Mouse (Mus musculus) spleen, postnatal 14 days (tissue): ENCODE measurements at regions not wholly inside any gene's neighbourhood (a gene's known extent, or its start where the extent isn't known, plus 50 kb on each side); places are given as distances from the start of the nearest gene placed in this dataset.

Experiments used
- DNase-seq, 2 experiments: peaks; one replicate each; pipeline ENCODE4 v3.0.0; 2021 to 2022; ENCODE audit warnings: low spot score in 2 of 2

- DNase-seq: no peak
Observed at GRCm38 (mm10) chr11:111838996-111839395, 773.0 kb downstream of the Kcnj2 start.

DNA sequence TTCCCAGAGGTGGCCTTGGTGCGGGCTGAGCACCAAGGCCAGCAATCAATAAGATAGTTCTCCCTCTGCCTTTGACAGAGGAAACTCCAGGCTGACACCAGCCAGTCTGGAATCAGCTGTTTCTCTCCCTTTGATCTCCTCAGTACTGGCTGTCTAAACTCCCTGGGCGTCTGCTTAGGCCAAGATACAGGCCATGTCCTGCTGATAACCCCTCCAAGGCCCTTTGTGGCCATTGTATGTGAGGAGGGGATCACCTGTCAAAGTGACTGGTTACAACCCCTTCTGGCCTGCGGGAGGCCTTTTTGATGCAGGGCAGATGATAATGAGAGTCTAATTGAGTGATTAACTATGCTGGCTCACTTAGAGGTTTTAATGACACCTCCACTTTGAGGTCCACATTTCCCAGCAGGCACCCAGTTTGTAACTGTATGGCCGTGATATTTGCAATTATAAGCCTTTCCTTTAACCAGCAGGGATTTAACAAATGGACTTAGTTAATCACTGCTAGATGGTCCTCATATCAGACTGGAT lies 777.8 kb downstream of the Kcnj2 start:
- no peak for DNase-seq

DNA sequence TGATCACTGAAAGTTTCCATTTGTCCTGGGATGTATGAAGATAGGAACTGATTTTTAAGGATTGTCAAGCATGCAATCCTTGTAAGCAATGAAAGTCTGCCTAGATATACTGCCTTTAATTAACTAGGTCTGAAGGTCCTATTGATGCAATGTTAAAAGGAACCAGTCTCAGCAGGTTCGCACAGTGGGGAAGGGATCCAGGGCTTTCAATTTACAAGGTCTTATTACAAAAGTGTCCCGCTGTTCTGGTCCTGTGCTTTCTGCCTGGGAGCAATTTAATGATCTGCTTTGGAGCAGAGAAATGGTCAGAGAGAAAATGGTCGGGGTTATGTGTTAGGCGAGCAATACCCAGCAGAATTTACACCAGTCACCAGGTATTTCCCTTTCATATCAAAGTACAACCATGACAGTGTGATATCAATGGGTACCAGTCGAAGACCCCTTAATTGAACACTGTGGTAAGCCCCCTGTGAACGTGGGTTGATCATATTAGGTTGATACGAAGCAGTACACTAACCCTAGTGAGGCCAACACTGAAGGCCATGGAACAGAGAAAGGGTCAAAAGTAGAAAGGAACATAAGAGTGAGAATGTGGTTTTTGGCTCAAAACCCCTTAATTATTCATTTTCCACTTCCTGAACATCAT lies 778.5 kb downstream of the Kcnj2 start:
- no peak for DNase-seq

GRCm38 (mm10) chr11:111857288-111857687 lies 791.3 kb downstream of the Kcnj2 start:
- no peak for DNase-seq

GRCm38 (mm10) chr11:111858111-111858510 lies 792.1 kb downstream of the Kcnj2 start:
- DNase-seq: no peak

- DNase-seq: no peak
Observed at GRCm38 (mm10) chr11:111865143-111865542, 799.2 kb downstream of the Kcnj2 start.

DNA sequence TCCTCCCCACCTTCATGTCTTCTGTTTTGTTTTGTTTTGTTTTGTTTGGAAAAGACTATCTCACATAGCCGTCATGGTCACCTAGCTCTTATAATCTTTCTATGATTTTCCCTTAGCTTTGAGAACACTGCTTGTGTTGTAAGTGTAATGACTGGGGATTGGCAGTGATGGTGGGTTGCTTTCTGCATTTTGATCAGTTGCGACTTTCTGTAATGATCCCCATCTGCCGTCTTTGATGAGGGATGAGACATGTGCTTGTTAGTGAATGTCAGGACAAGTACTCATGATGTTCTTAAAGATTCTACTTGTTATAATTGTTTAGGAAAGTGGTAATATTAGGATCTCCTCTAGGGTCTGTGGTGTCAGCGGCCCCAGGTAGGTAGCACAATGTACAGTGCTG lies 809.4 kb downstream of the Kcnj2 start:
- no peak for DNase-seq

GRCm38 (mm10) chr11:111880146-111880545 lies 814.2 kb downstream of the Kcnj2 start:
- DNase-seq: no peak

GRCm38 (mm10) chr11:111890026-111890425 lies 824.1 kb downstream of the Kcnj2 start:
- DNase-seq: no peak

- no peak for DNase-seq
Observed at GRCm38 (mm10) chr11:111893861-111894260, 827.9 kb downstream of the Kcnj2 start.

DNA sequence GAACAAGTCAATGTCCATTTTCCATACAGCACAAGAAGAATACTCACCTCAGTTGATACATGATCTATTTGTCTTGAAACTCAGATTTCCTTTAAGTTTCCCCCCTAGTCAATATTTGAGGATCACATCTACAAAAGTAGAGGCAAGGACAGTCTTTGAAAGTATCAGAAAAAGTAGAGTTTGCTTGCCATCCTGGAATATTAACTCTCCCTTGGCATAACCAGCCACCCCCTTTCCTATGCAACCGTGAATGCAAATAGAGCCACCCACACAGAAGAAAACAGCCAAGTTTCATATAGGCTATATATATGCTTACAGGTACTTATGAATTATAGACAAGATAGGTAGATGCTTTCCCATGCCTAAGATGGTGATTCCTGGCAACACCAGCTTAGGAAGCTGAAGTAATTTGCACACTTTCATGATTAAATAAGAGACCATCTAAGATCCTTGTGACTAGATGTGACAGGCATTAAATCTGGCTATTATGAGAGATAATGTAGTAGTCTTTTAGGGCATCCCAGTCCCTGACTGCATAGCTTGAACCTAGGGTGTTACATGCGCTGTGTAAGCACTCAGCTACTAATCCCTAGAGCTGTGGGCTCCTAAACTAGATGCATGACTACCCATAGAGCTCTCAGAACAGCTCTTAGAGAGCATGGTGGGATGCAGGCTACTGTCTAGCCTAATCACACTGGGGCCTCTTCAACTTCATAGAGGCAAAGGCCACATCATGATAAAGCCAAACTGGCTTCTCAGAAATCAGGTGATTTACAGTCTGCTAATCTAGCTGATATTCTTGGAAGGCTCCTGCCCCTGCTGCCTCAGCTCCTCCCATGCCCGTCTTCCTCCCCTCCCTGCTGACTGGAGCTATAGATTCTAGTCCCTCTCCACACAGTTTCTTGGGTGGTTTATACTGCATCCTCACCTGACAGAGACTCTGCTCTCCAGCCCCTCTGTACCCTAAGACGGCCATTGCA lies 829.5 kb downstream of the Kcnj2 start:
- no peak for DNase-seq

DNA sequence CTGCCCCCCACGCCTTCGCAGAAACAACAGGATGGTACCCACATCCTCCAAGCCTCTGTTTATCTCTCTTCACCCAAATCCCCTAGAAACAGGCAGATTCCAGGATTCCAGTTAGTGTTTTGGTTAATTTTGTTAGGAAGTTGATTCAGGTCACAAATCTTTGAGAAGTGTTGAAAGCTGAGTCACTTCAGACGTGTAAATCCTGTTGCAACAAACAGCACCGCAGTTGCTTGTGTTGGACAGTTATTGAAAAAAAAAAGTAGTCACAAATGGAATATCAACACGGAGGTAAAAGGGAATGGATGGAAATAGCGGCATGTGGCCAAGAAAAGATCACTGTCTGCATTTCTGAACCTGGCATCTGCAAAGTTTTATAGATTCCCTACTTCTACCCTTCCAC lies 831.0 kb downstream of the Kcnj2 start:
- DNase-seq: no peak

DNA sequence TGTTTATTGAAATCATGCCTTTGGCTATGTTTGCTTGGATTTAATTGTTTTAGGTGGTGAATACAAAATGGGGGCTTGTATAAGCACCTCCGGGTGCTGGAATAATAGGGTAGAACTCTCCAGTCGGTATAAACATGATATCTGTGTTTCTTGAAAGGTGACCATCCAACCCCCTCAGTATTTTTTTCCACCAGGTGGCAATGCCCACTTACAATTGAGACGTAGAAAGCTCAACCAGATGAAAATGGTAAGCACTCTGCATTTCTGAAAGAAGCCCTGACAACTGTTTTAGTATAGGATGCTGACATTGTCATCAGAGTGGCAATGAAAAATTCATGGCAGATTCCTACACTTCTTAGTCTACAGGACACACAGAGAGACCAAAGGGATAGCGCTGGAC lies 838.1 kb downstream of the Kcnj2 start:
- DNase-seq: no peak

DNA sequence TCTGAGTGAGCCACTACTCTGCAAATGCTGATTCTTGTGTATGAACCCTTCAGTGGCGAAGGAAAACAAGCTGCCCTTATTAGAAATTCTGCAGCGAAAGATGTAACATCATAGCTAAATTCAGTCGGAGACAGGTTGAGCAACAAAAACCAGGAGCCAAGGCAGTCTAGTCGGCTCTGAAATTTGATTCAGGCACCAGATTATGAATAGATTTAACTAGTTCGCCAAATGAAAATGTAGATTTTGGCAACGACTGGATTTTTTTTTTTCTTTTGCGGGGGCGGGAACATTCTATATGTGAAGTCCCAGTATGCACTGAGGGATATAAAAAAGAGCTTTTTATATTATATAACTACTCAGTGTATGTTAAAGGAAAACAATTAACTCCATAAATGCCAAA lies 847.9 kb downstream of the Kcnj2 start:
- no peak for DNase-seq

DNA sequence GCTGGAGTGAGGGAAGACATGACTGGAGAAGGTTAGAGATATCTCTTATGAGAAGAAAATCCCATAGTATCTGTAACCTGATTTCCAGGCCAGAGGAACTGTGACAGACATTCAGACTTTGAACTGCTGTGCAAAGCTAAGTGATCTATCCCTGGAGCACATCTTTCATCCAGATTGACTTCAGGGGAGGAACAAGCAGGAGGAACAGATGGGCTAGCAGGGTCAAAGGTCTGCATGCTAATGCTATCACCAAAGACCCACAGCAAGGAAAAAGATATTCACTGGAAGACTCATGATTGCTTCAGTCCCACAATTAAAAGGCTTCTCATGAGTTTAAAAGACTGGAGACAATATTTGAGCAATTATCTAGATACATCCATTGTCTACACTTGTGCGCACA lies 855.7 kb upstream of the Sox9 start:
- DNase-seq: no peak

- DNase-seq: no peak
Observed at GRCm38 (mm10) chr11:111929366-111929765, 852.7 kb upstream of the Sox9 start.

DNA sequence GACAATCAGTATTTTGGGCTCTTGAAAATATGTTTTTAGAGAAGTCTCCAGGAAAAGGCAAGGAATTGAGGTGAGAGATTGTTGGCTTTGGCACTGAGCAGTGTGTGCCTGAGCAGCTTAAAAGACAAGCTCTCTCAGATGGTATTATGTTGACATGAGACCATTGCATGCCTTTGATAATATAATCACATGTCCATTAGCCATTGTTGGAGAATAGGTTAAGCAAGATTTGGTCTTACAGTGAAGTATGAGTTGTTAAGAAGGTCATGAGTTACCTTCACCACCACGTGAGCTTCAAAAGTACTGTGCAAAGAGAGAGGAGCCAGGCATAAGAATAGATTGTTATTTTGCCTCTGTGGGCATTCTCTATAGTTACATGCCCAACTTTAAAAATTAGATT lies 850.0 kb upstream of the Sox9 start:
- no peak for DNase-seq

GRCm38 (mm10) chr11:111944282-111944681 lies 837.7 kb upstream of the Sox9 start:
- DNase-seq: no peak

GRCm38 (mm10) chr11:111945806-111946205 lies 836.2 kb upstream of the Sox9 start:
- DNase-seq: no peak

- no peak for DNase-seq
Observed at GRCm38 (mm10) chr11:111947671-111948070, 834.4 kb upstream of the Sox9 start.

- DNase-seq: no peak
Observed at GRCm38 (mm10) chr11:111953421-111953820, 828.6 kb upstream of the Sox9 start.

DNA sequence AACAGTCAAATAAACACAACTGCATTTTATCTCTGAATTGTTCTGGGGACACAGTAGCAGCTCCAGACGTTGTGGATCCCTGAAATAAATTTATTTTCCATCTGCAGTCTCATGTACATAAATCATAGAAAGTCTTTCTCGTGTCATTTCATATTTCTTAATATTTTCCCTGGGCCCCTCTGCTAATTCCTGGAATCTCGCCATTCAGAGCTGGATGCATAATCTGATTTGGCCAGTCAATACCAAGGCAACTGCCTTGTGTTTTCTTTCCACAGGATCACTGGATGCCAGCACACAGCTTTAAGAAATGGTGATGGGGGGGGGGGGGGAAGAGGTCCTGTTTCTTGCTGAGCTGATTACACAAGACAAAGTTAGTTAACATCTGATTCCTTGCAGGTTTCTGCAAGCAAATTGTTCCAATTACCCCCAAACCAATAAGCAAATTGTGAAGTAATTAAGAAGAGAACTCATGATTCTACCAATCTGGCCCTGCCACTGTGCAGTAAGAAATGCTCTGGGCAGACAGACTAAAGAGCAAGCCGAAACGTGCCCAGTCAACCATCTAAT lies 824.2 kb upstream of the Sox9 start:
- no peak for DNase-seq
